Mouse (Mus musculus): Measurements from ENCODE around the gene Scel. TPM values are rescaled to one million over a fixed set of nuclear protein-coding genes. Genes with fewer than 3 reads are reported as not detected.

The Scel gene
- polyA plus RNA-seq, 1 experiment from 2014 or later = 0.19 TPM

- 14% methylated on average over 8 of the region's 8 CpGs for WGBS
- no peak for ATAC-seq (ENCODE audit: insufficient number of reproducible peaks, insufficient read depth, low FRiP score, low read depth)
These were observed 37.3 kb downstream of the Scel start for GRCm38 (mm10) chr14:103550480-103550879.

GRCm38 (mm10) chr14:103550921-103551320 is 37.8 kb downstream of the Scel start:
- no peak overlapping the region for H3K4me3 ChIP-seq (ENCODE audit: control insufficient read depth in 1 of 2, insufficient read depth in 1 of 2, low read depth in 1 of 2, low read length in 2 of 2)
- no peaks in the 10 kb centered on the region for H3K27me3 ChIP-seq (ENCODE audit: control insufficient read depth, insufficient read depth, low read length)
- no peak overlapping the region for H3K4me2 ChIP-seq (ENCODE audit: low read length)
- no peak overlapping the region for H3K9ac ChIP-seq (ENCODE audit: low read length)
- H3K36me3 ChIP-seq (ENCODE audit: control insufficient read depth, insufficient read depth, low read length) = no peaks in the 10 kb centered on the region
- 72% methylated on average over 10 of the region's 10 CpGs for WGBS
- H3K4me1 ChIP-seq (ENCODE audit: control insufficient read depth in 2 of 2, insufficient read depth in 2 of 2, low read length in 2 of 2) = no peaks in the 10 kb centered on the region
- no peak overlapping the region for H3K27ac ChIP-seq (replicated peaks in 1 of 2; ENCODE audit: control insufficient read depth in 1 of 2, insufficient read depth in 1 of 2, low read depth in 2 of 2, low read length in 2 of 2)
- no peak for ATAC-seq (ENCODE audit: insufficient number of reproducible peaks, insufficient read depth, low FRiP score, low read depth)
- no peaks in the 10 kb centered on the region for H3K9me3 ChIP-seq (ENCODE audit: control insufficient read depth, low read length)

More at GRCm38 (mm10) chr14:103550480-103550879, 37.3 kb downstream of the Scel start:
- Histone ChIP-seq H3K4me2 (ENCODE audit: low read length) (no peak overlapping the region), H3K4me3 (ENCODE audit: control insufficient read depth in 1 of 2, insufficient read depth in 1 of 2, low read depth in 1 of 2, low read length in 2 of 2) (no peak overlapping the region), H3K27me3 (ENCODE audit: control insufficient read depth, insufficient read depth, low read length) (no peaks in the 10 kb centered on the region), H3K36me3 (ENCODE audit: control insufficient read depth, insufficient read depth, low read length) (no peaks in the 10 kb centered on the region), H3K4me1 (ENCODE audit: control insufficient read depth in 2 of 2, insufficient read depth in 2 of 2, low read length in 2 of 2) (no peaks in the 10 kb centered on the region), H3K9ac (ENCODE audit: low read length) (no peak overlapping the region), H3K27ac (replicated peaks in 1 of 2; ENCODE audit: control insufficient read depth in 1 of 2, insufficient read depth in 1 of 2, low read depth in 2 of 2, low read length in 2 of 2) (no peak overlapping the region), H3K9me3 (ENCODE audit: control insufficient read depth, low read length) (no peaks in the 10 kb centered on the region)

- Histone ChIP-seq H3K36me3 (ENCODE audit: control insufficient read depth, insufficient read depth, low read length) (no peaks in the 10 kb centered on the region), H3K4me1 (ENCODE audit: control insufficient read depth in 2 of 2, insufficient read depth in 2 of 2, low read length in 2 of 2) (no peaks in the 10 kb centered on the region; a peak in 1 of 4 replicates), H3K4me3 (ENCODE audit: control insufficient read depth in 1 of 2, insufficient read depth in 1 of 2, low read depth in 1 of 2, low read length in 2 of 2) (no peak overlapping the region), H3K9ac (ENCODE audit: low read length) (no peak overlapping the region), H3K27ac (replicated peaks in 1 of 2; ENCODE audit: control insufficient read depth in 1 of 2, insufficient read depth in 1 of 2, low read depth in 2 of 2, low read length in 2 of 2) (no peak overlapping the region), H3K9me3 (ENCODE audit: control insufficient read depth, low read length) (no peaks in the 10 kb centered on the region), H3K4me2 (ENCODE audit: low read length) (no peak overlapping the region), H3K27me3 (ENCODE audit: control insufficient read depth, insufficient read depth, low read length) (no peaks in the 10 kb centered on the region)
- ATAC-seq (ENCODE audit: insufficient number of reproducible peaks, insufficient read depth, low FRiP score, low read depth) = no peak
- 79% methylated on average over 4 of the region's 4 CpGs for WGBS
These were observed 38.8 kb downstream of the Scel start for GRCm38 (mm10) chr14:103551921-103552320.

- no peak overlapping the region for H3K9ac ChIP-seq (ENCODE audit: low read length)
- WGBS = 72% methylated on average over 4 of the region's 4 CpGs
- no peak overlapping the region for H3K4me3 ChIP-seq (ENCODE audit: control insufficient read depth in 1 of 2, insufficient read depth in 1 of 2, low read depth in 1 of 2, low read length in 2 of 2)
- H3K4me2 ChIP-seq (ENCODE audit: low read length) = no peak overlapping the region
- no peak overlapping the region for H3K27ac ChIP-seq (replicated peaks in 1 of 2; ENCODE audit: control insufficient read depth in 1 of 2, insufficient read depth in 1 of 2, low read depth in 2 of 2, low read length in 2 of 2)
- no peaks in the 10 kb centered on the region; a peak in 1 of 4 replicates for H3K4me1 ChIP-seq (ENCODE audit: control insufficient read depth in 2 of 2, insufficient read depth in 2 of 2, low read length in 2 of 2)
- no peak for ATAC-seq (ENCODE audit: insufficient number of reproducible peaks, insufficient read depth, low FRiP score, low read depth)
- H3K27me3 ChIP-seq (ENCODE audit: control insufficient read depth, insufficient read depth, low read length) = no peaks in the 10 kb centered on the region
- H3K9me3 ChIP-seq (ENCODE audit: control insufficient read depth, low read length) = no peaks in the 10 kb centered on the region
- no peaks in the 10 kb centered on the region for H3K36me3 ChIP-seq (ENCODE audit: control insufficient read depth, insufficient read depth, low read length)
These were observed 39.2 kb downstream of the Scel start for GRCm38 (mm10) chr14:103552379-103552778.

- Histone ChIP-seq H3K27ac (replicated peaks in 1 of 2; ENCODE audit: control insufficient read depth in 1 of 2, insufficient read depth in 1 of 2, low read depth in 2 of 2, low read length in 2 of 2) (no peak overlapping the region), H3K4me2 (ENCODE audit: low read length) (no peak overlapping the region), H3K27me3 (ENCODE audit: control insufficient read depth, insufficient read depth, low read length) (no peaks in the 10 kb centered on the region), H3K4me3 (ENCODE audit: control insufficient read depth in 1 of 2, insufficient read depth in 1 of 2, low read depth in 1 of 2, low read length in 2 of 2) (no peak overlapping the region), H3K4me1 (ENCODE audit: control insufficient read depth in 2 of 2, insufficient read depth in 2 of 2, low read length in 2 of 2) (no peaks in the 10 kb centered on the region; a peak in 1 of 4 replicates), H3K9me3 (ENCODE audit: control insufficient read depth, low read length) (no peaks in the 10 kb centered on the region), H3K36me3 (ENCODE audit: control insufficient read depth, insufficient read depth, low read length) (no peaks in the 10 kb centered on the region), H3K9ac (ENCODE audit: low read length) (no peak overlapping the region)
- ATAC-seq (ENCODE audit: insufficient number of reproducible peaks, insufficient read depth, low FRiP score, low read depth) = no peak
- whole genome bisulfite sequencing = 42% methylated on average over 5 of the region's 5 CpGs
These were observed 43.5 kb downstream of the Scel start for GRCm38 (mm10) chr14:103556609-103557008.

GRCm38 (mm10) chr14:103561383-103562096 is 48.4 kb downstream of the Scel start:
- 79% methylated on average over 8 of the region's 8 CpGs for WGBS
- Histone ChIP-seq H3K27me3 (ENCODE audit: control insufficient read depth, insufficient read depth, low read length) (no peaks in the 10 kb centered on the region), H3K4me3 (ENCODE audit: control insufficient read depth in 1 of 2, insufficient read depth in 1 of 2, low read depth in 1 of 2, low read length in 2 of 2) (no peak overlapping the region), H3K4me1 (ENCODE audit: control insufficient read depth in 2 of 2, insufficient read depth in 2 of 2, low read length in 2 of 2) (no peaks in the 10 kb centered on the region; a peak in 1 of 4 replicates), H3K9ac (ENCODE audit: low read length) (no peak overlapping the region), H3K36me3 (ENCODE audit: control insufficient read depth, insufficient read depth, low read length) (no peaks in the 10 kb centered on the region), H3K27ac (replicated peaks in 1 of 2; ENCODE audit: control insufficient read depth in 1 of 2, insufficient read depth in 1 of 2, low read depth in 2 of 2, low read length in 2 of 2) (no peak overlapping the region), H3K4me2 (ENCODE audit: low read length) (no peak overlapping the region), H3K9me3 (ENCODE audit: control insufficient read depth, low read length) (no peaks in the 10 kb centered on the region)
- no peak for ATAC-seq (ENCODE audit: insufficient number of reproducible peaks, insufficient read depth, low FRiP score, low read depth)

GRCm38 (mm10) chr14:103567957-103568356 is 54.8 kb downstream of the Scel start:
- ATAC-seq (ENCODE audit: insufficient number of reproducible peaks, insufficient read depth, low FRiP score, low read depth) = no peak
- Histone ChIP-seq H3K4me2 (ENCODE audit: low read length) (no peak overlapping the region), H3K4me1 (ENCODE audit: control insufficient read depth in 2 of 2, insufficient read depth in 2 of 2, low read length in 2 of 2) (no peaks in the 10 kb centered on the region), H3K9ac (ENCODE audit: low read length) (no peak overlapping the region), H3K27me3 (ENCODE audit: control insufficient read depth, insufficient read depth, low read length) (no peaks in the 10 kb centered on the region), H3K9me3 (ENCODE audit: control insufficient read depth, low read length) (no peaks in the 10 kb centered on the region), H3K4me3 (ENCODE audit: control insufficient read depth in 1 of 2, insufficient read depth in 1 of 2, low read depth in 1 of 2, low read length in 2 of 2) (no peak overlapping the region), H3K27ac (replicated peaks in 1 of 2; ENCODE audit: control insufficient read depth in 1 of 2, insufficient read depth in 1 of 2, low read depth in 2 of 2, low read length in 2 of 2) (no peak overlapping the region), H3K36me3 (ENCODE audit: control insufficient read depth, insufficient read depth, low read length) (no peaks in the 10 kb centered on the region)
- 4% methylated on average over 1 of the region's 1 CpGs for WGBS

GRCm38 (mm10) chr14:103568433-103568832 is 55.3 kb downstream of the Scel start:
- no peaks in the 10 kb centered on the region for H3K9me3 ChIP-seq (ENCODE audit: control insufficient read depth, low read length)
- H3K27ac ChIP-seq (replicated peaks in 1 of 2; ENCODE audit: control insufficient read depth in 1 of 2, insufficient read depth in 1 of 2, low read depth in 2 of 2, low read length in 2 of 2) = no peak overlapping the region
- no peaks in the 10 kb centered on the region for H3K36me3 ChIP-seq (ENCODE audit: control insufficient read depth, insufficient read depth, low read length)
- no peaks in the 10 kb centered on the region for H3K27me3 ChIP-seq (ENCODE audit: control insufficient read depth, insufficient read depth, low read length)
- no peak for ATAC-seq (ENCODE audit: insufficient number of reproducible peaks, insufficient read depth, low FRiP score, low read depth)
- no peak overlapping the region for H3K9ac ChIP-seq (ENCODE audit: low read length)
- WGBS = 56% methylated on average over 2 of the region's 2 CpGs
- H3K4me2 ChIP-seq (ENCODE audit: low read length) = no peak overlapping the region
- H3K4me3 ChIP-seq (ENCODE audit: control insufficient read depth in 1 of 2, insufficient read depth in 1 of 2, low read depth in 1 of 2, low read length in 2 of 2) = no peak overlapping the region
- no peaks in the 10 kb centered on the region for H3K4me1 ChIP-seq (ENCODE audit: control insufficient read depth in 2 of 2, insufficient read depth in 2 of 2, low read length in 2 of 2)
